Mouse (Mus musculus): ENCODE data around the gene Lpar5. TPM values are rescaled to one million over a fixed set of nuclear protein-coding genes. Genes with fewer than 3 reads are reported as not detected.

The Lpar5 gene
- total and polyA plus RNA-seq, 2 experiments from 2014 or later: 0.68 to 1.8 TPM

GRCm38 (mm10) chr6:125131302-125132156, 63.8 kb downstream of the Lpar5 start, which contains the start of gene Nop2:
Gene Nop2, plus strand, starts transcription at chr6:125131909.
- Histone ChIP-seq H3K4me3 (ENCODE audit: low read length) (peak within 1 kb of the TSS; percentile 76), H3K9ac (replicated peaks; ENCODE audit: low read length) (peak within 1 kb of the TSS; percentile 80), H3K36me3 (ENCODE audit: insufficient read depth, low read length) (peaks cover 42% of the 10 kb centered on the region), H3K27me3 (ENCODE audit: insufficient read depth, low read length) (no peaks in the 10 kb centered on the region), H3K9me3 (ENCODE audit: low read length) (no peaks in the 10 kb centered on the region), H3K4me2 (ENCODE audit: low read depth, low read length) (peak within 1 kb of the TSS; percentile 71), H3K4me1 (ENCODE audit: insufficient read depth, low read length) (peaks cover 7% of the 10 kb centered on the region; the same call in 1 of the 2 replicates), H3K27ac (peak within 1 kb of the TSS; percentile 77)
- ATAC-seq (peak; percentile 97), DNase-seq (ENCODE audit: low spot score) (peak; percentile 98)
- TF ChIP-seq CTCF (IDR thresholded peaks at IDR 0.05; ENCODE audit: low read depth): no peak
- WGBS: under 1% methylated on average over 66 of the region's 66 CpGs

Small RNA genes within 50 kb of the gene (microRNA-seq; reads per million reads assigned to microRNA genes)
- 0 reads per million in 2 experiments for gene Mir7045

Other genes starting within 250 kb of the Lpar5 start
- 222 and 233 TPM in 2 replicates for gene Usp5, start 238.4 kb upstream of the Lpar5 start, total RNA-seq (2014; rRNA removed)
- 182 and 189 TPM in 2 replicates for gene Usp5, start 238.4 kb upstream of the Lpar5 start, polyA plus RNA-seq (2015; fragmentation: Nextera tagmentation; extraction: Ambion mirVana)
- 34.7 and 39.9 TPM in 2 replicates for gene Cdca3, start 238.4 kb upstream of the Lpar5 start, total RNA-seq (2014; rRNA removed)
- gene Cdca3, start 238.4 kb upstream of the Lpar5 start, polyA plus RNA-seq (2015; fragmentation: Nextera tagmentation; extraction: Ambion mirVana): 40.9 and 47.3 TPM in 2 replicates
- gene Gnb3, start 227.6 kb upstream of the Lpar5 start, total RNA-seq (2014; rRNA removed): 0.68 and 0.72 TPM in 2 replicates
- 1.6 and 2.2 TPM in 2 replicates for gene Gnb3, start 227.6 kb upstream of the Lpar5 start, polyA plus RNA-seq (2015; fragmentation: Nextera tagmentation; extraction: Ambion mirVana)
- 71.3 and 79.5 TPM in 2 replicates for gene P3h3, start 210.2 kb upstream of the Lpar5 start, total RNA-seq (2014; rRNA removed)
- 11.3 and 12.0 TPM in 2 replicates for gene P3h3, start 210.2 kb upstream of the Lpar5 start, polyA plus RNA-seq (2015; fragmentation: Nextera tagmentation; extraction: Ambion mirVana)
- gene Gpr162, start 203.9 kb upstream of the Lpar5 start, total RNA-seq (2014; rRNA removed): 193 and 194 TPM in 2 replicates
- gene Gpr162, start 203.9 kb upstream of the Lpar5 start, polyA plus RNA-seq (2015; fragmentation: Nextera tagmentation; extraction: Ambion mirVana): 30.1 and 31.9 TPM in 2 replicates
- 0.05 TPM in 1 of 2 replicates, not detected in the other for gene Cd4, start 179.7 kb upstream of the Lpar5 start, total RNA-seq (2014; rRNA removed)
- 0.13 and 0.18 TPM in 2 replicates for gene Cd4, start 179.7 kb upstream of the Lpar5 start, polyA plus RNA-seq (2015; fragmentation: Nextera tagmentation; extraction: Ambion mirVana)
- 1.8 and 2.2 TPM in 2 replicates for gene Lag3, start 156.2 kb upstream of the Lpar5 start, total RNA-seq (2014; rRNA removed)
- 3.3 and 3.6 TPM in 2 replicates for gene Lag3, start 156.2 kb upstream of the Lpar5 start, polyA plus RNA-seq (2015; fragmentation: Nextera tagmentation; extraction: Ambion mirVana)
- 913 and 1,024 TPM in 2 replicates for gene Ptms, start 147.8 kb upstream of the Lpar5 start, total RNA-seq (2014; rRNA removed)
- 767 and 773 TPM in 2 replicates for gene Ptms, start 147.8 kb upstream of the Lpar5 start, polyA plus RNA-seq (2015; fragmentation: Nextera tagmentation; extraction: Ambion mirVana)
- gene Mlf2, start 136.5 kb upstream of the Lpar5 start, total RNA-seq (2014; rRNA removed): 639 and 964 TPM in 2 replicates
- gene Mlf2, start 136.5 kb upstream of the Lpar5 start, polyA plus RNA-seq (2015; fragmentation: Nextera tagmentation; extraction: Ambion mirVana): 618 and 628 TPM in 2 replicates
- gene Cops7a, start 102.4 kb upstream of the Lpar5 start, total RNA-seq (2014; rRNA removed): 113 and 146 TPM in 2 replicates
- 97.1 and 101 TPM in 2 replicates for gene Cops7a, start 102.4 kb upstream of the Lpar5 start, polyA plus RNA-seq (2015; fragmentation: Nextera tagmentation; extraction: Ambion mirVana)
- gene Pianp, start 71.2 kb upstream of the Lpar5 start, total RNA-seq (2014; rRNA removed): 24.1 and 32.9 TPM in 2 replicates
- 58.9 and 65.4 TPM in 2 replicates for gene Pianp, start 71.2 kb upstream of the Lpar5 start, polyA plus RNA-seq (2015; fragmentation: Nextera tagmentation; extraction: Ambion mirVana)
- 37.3 and 38.6 TPM in 2 replicates for gene Zfp384, start 58.8 kb upstream of the Lpar5 start, total RNA-seq (2014; rRNA removed)
- gene Zfp384, start 58.8 kb upstream of the Lpar5 start, polyA plus RNA-seq (2015; fragmentation: Nextera tagmentation; extraction: Ambion mirVana): 10.3 and 11.6 TPM in 2 replicates
- gene Ing4, start 28.2 kb upstream of the Lpar5 start, total RNA-seq (2014; rRNA removed): 60.7 and 78.3 TPM in 2 replicates
- 97.6 and 102 TPM in 2 replicates for gene Ing4, start 28.2 kb upstream of the Lpar5 start, polyA plus RNA-seq (2015; fragmentation: Nextera tagmentation; extraction: Ambion mirVana)
- 10.5 and 17.3 TPM in 2 replicates for gene Acrbp, start 18.2 kb upstream of the Lpar5 start, total RNA-seq (2014; rRNA removed)
- gene Acrbp, start 18.2 kb upstream of the Lpar5 start, polyA plus RNA-seq (2015; fragmentation: Nextera tagmentation; extraction: Ambion mirVana): 12.2 and 17.5 TPM in 2 replicates
- 101 and 106 TPM in 2 replicates for gene Chd4, start 28.1 kb downstream of the Lpar5 start, total RNA-seq (2014; rRNA removed)
- 90.2 and 94.7 TPM in 2 replicates for gene Chd4, start 28.1 kb downstream of the Lpar5 start, polyA plus RNA-seq (2015; fragmentation: Nextera tagmentation; extraction: Ambion mirVana)
- 33.9 and 34.2 TPM in 2 replicates for gene Nop2, start 64.0 kb downstream of the Lpar5 start, total RNA-seq (2014; rRNA removed)
- gene Nop2, start 64.0 kb downstream of the Lpar5 start, polyA plus RNA-seq (2015; fragmentation: Nextera tagmentation; extraction: Ambion mirVana): 37.3 and 38.8 TPM in 2 replicates
- 29.1 and 30.5 TPM in 2 replicates for gene Iffo1, start 77.3 kb downstream of the Lpar5 start, total RNA-seq (2014; rRNA removed)
- 20.3 and 20.6 TPM in 2 replicates for gene Iffo1, start 77.3 kb downstream of the Lpar5 start, polyA plus RNA-seq (2015; fragmentation: Nextera tagmentation; extraction: Ambion mirVana)
- 2,711 and 2,736 TPM in 2 replicates for gene Gapdh, start 98.5 kb downstream of the Lpar5 start, total RNA-seq (2014; rRNA removed)
- 1,874 and 1,919 TPM in 2 replicates for gene Gapdh, start 98.5 kb downstream of the Lpar5 start, polyA plus RNA-seq (2015; fragmentation: Nextera tagmentation; extraction: Ambion mirVana)
- 47.1 and 56.3 TPM in 2 replicates for gene Ncapd2, start 123.8 kb downstream of the Lpar5 start, total RNA-seq (2014; rRNA removed)
- gene Ncapd2, start 123.8 kb downstream of the Lpar5 start, polyA plus RNA-seq (2015; fragmentation: Nextera tagmentation; extraction: Ambion mirVana): 30.3 and 34.1 TPM in 2 replicates
- gene Mrpl51, start 123.9 kb downstream of the Lpar5 start, total RNA-seq (2014; rRNA removed): 20.6 and 40.3 TPM in 2 replicates
- gene Mrpl51, start 123.9 kb downstream of the Lpar5 start, polyA plus RNA-seq (2015; fragmentation: Nextera tagmentation; extraction: Ambion mirVana): 159 and 163 TPM in 2 replicates
- gene Vamp1, start 147.6 kb downstream of the Lpar5 start, total RNA-seq (2014; rRNA removed): 74.6 and 85.3 TPM in 2 replicates
- 73.0 and 74.6 TPM in 2 replicates for gene Vamp1, start 147.6 kb downstream of the Lpar5 start, polyA plus RNA-seq (2015; fragmentation: Nextera tagmentation; extraction: Ambion mirVana)
- gene Tapbpl, start 163.9 kb downstream of the Lpar5 start, total RNA-seq (2014; rRNA removed): 4.5 and 7.0 TPM in 2 replicates
- 7.0 and 7.8 TPM in 2 replicates for gene Tapbpl, start 163.9 kb downstream of the Lpar5 start, polyA plus RNA-seq (2015; fragmentation: Nextera tagmentation; extraction: Ambion mirVana)
- 0.79 TPM in 1 of 2 replicates, not detected in the other for gene Cd27, start 169.1 kb downstream of the Lpar5 start, total RNA-seq (2014; rRNA removed)
- gene Cd27, start 169.1 kb downstream of the Lpar5 start, polyA plus RNA-seq (2015; fragmentation: Nextera tagmentation; extraction: Ambion mirVana): 0.29 and 0.71 TPM in 2 replicates
- gene Tuba3a, start 218.1 kb downstream of the Lpar5 start, total RNA-seq (2014; rRNA removed): not detected in 2 replicates
- not detected in 2 replicates for gene Tuba3a, start 218.1 kb downstream of the Lpar5 start, polyA plus RNA-seq (2015; fragmentation: Nextera tagmentation; extraction: Ambion mirVana)
- gene Ltbr, start 246.0 kb downstream of the Lpar5 start, total RNA-seq (2014; rRNA removed): 31.6 and 34.4 TPM in 2 replicates
- 17.5 and 18.1 TPM in 2 replicates for gene Ltbr, start 246.0 kb downstream of the Lpar5 start, polyA plus RNA-seq (2015; fragmentation: Nextera tagmentation; extraction: Ambion mirVana)